ENCODE assay signal across 8 mouse cellular contexts in genomic region chr5:149136933-149137365, GRCm38 (mm10). TPM values are rescaled to one million over a fixed set of nuclear protein-coding genes. Genes with fewer than 3 reads are reported as not detected.
DNase-seq lines count a peak whose midpoint lies in the region; ATAC-seq and TF ChIP-seq lines count a peak whose summit lies in the region.

No protein-coding gene starts in this region.

- H3K9me3 ChIP-seq in liver, embryonic 15.5 days (replicated peaks), result no peaks in the 10 kb centered on the region

- H3K27me3 ChIP-seq in liver, embryonic 15.5 days, result 0 out of 2 replicates have a peak, but pooled peaks cover 4% of the 10 kb centered on the region

- no peak overlapping the region for H3K4me3 ChIP-seq in liver, embryonic 15.5 days (replicated peaks)
- no peak overlapping the region for H3K4me3 ChIP-seq in left cerebral cortex, adult 2 months

- H3K36me3 ChIP-seq in liver, embryonic 15.5 days (replicated peaks), result no peaks in the 10 kb centered on the region

- intact Hi-C loops in left cerebral cortex, adult 2 months (cut with DNase I), result no loop called here

- TF ChIP-seq CTCF in left cerebral cortex, adult 2 months (IDR thresholded peaks at IDR 0.05), result no peak

- no peak overlapping the region for H3K9ac ChIP-seq in liver, embryonic 15.5 days

- H3K27ac ChIP-seq in liver, embryonic 15.5 days (replicated peaks), result peak overlapping the region; percentile 71
- no peak overlapping the region for H3K27ac ChIP-seq in left cerebral cortex, adult 2 months

- peak; percentile 46 for DNase-seq in adrenal gland, postnatal 14 days
- DNase-seq in adrenal gland, adult 8-10 months, result no peak
- peak; percentile 85 for DNase-seq in MN1 (ENCODE audit: low spot score)
- peak; percentile 63 to 70 for DNase-seq in thymus, postnatal 36 days
- no peak for DNase-seq in left cerebral cortex, adult 2 months (ENCODE audit: extremely low spot score in 1 of 2, low spot score in 2 of 2)

- 42% methylated on average over 4 of the region's 4 CpGs for WGBS in liver, embryonic 15.5 days (ENCODE audit: insufficient replicate concordance)

- H3K4me2 ChIP-seq in liver, embryonic 15.5 days, result peak overlapping the region; percentile 47

- peak; percentile 42 for ATAC-seq in granulocyte monocyte progenitor cell, adult 5-6 weeks (replicated peaks; ENCODE audit: poor library complexity, severe bottlenecking)
- ATAC-seq in liver, embryonic 15.5 days (ENCODE audit: insufficient read depth), result peak; percentile 94
- no peak for ATAC-seq in CD4-positive, CD25-positive, alpha-beta regulatory T cell, adult 4 months

- H3K4me1 ChIP-seq in liver, embryonic 15.5 days (replicated peaks), result peaks cover 40% of the 10 kb centered on the region

RNA-seq across cellular contexts. Expression of gene Uspl1, which starts 47.2 kb away (rescaled TPM):
- total RNA-seq in adrenal gland, postnatal 14 days (2021), result 27.8 and 30.3 TPM in 2 replicates
- total RNA-seq in adrenal gland, adult 8-10 months (2022), result 10 to 100 TPM; 34.8 to 44.1 (median 37.0) TPM
- total RNA-seq in granulocyte monocyte progenitor cell, adult 5-6 weeks (2014; fragmentation: Nextera tagmentation), result 23.7 and 47.8 TPM in 2 replicates
- 33.7 and 34.6 TPM in 2 replicates for total RNA-seq in granulocyte monocyte progenitor cell, adult 5-6 weeks (2017)
- polyA plus RNA-seq in liver, embryonic 15.5 days (2015; fragmentation: Nextera tagmentation; extraction: Ambion mirVana), result 17.7 and 18.2 TPM in 2 replicates
- polyA plus RNA-seq in CD4-positive, CD25-positive, alpha-beta regulatory T cell, adult 4 months (2017; shearing (Covaris generic)), result 10 to 100 TPM; 38.6 to 42.6 TPM
- 10 to 100 TPM; 40.6 to 44.1 TPM for total RNA-seq in left cerebral cortex, adult 2 months (2021)

RNA-seq across cellular contexts. Expression of gene Hmgb1, which starts 47.3 kb away (rescaled TPM):
- total RNA-seq in adrenal gland, postnatal 14 days (2021), result 199 and 236 TPM in 2 replicates
- 100 to 1,000 TPM; 138 to 162 (median 149) TPM for total RNA-seq in adrenal gland, adult 8-10 months (2022)
- total RNA-seq in granulocyte monocyte progenitor cell, adult 5-6 weeks (2014; fragmentation: Nextera tagmentation), result 758 and 1,067 TPM in 2 replicates
- 985 and 1,480 TPM in 2 replicates for total RNA-seq in granulocyte monocyte progenitor cell, adult 5-6 weeks (2017)
- 381 and 440 TPM in 2 replicates for polyA plus RNA-seq in liver, embryonic 15.5 days (2015; fragmentation: Nextera tagmentation; extraction: Ambion mirVana)
- polyA plus RNA-seq in CD4-positive, CD25-positive, alpha-beta regulatory T cell, adult 4 months (2017; shearing (Covaris generic)), result 100 to 1,000 TPM; 359 to 760 TPM
- 100 to 1,000 TPM; 125 to 128 TPM for total RNA-seq in left cerebral cortex, adult 2 months (2021)

Comparison
In these comparisons a context has a peak if more than half of its experiments do, and no peak if none do; other contexts are left out.
1. DNase-seq: peak in adrenal gland, postnatal 14 days (single experiment), MN1 (single experiment) and thymus, postnatal 36 days (2 of 2); none in adrenal gland, adult 8-10 months (single experiment) and left cerebral cortex, adult 2 months (0 of 2).